In genomic region chr2:167326582-167326981, GRCm38 (mm10) we compare ENCODE assay signal across 17 mouse cellular contexts.
"Had no signal": no experiment of that assay in that cellular context is flagged by ENCODE, and none has a peak within 500 bp of the region (broad histone marks: within the 10 kb centered on the region; RNA-seq: fewer than 3 reads in every experiment).

No protein-coding gene starts in this region.

- H3K27me3 ChIP-seq: intestine, embryonic 15.5 days; lung, embryonic 15.5 days; midbrain, embryonic 12.5 days had no signal

- DNase-seq: kidney, adult 11 months; kidney, adult 9 months; kidney, postnatal 14 days; kidney, postnatal 4 days; layer of hippocampus, adult 9-11 months; lung, adult 18-20 months; lung, postnatal 10 days; lung, postnatal 36 days; thymus, adult 18-20 months; thymus, postnatal 36 days had no signal

- H3K9ac ChIP-seq: intestine, embryonic 15.5 days; liver, embryonic 14.5 days; lung, embryonic 15.5 days; midbrain, embryonic 12.5 days had no signal

- H3K4me3 ChIP-seq: intestine, embryonic 15.5 days; left cerebral cortex, adult 2 months; lung, embryonic 15.5 days; megakaryocyte, embryonic 14.5 days; midbrain, embryonic 12.5 days had no signal

- H3K9me3 ChIP-seq: intestine, embryonic 15.5 days; lung, embryonic 15.5 days; megakaryocyte, embryonic 14.5 days; midbrain, embryonic 12.5 days had no signal

- H3K27ac ChIP-seq: intestine, embryonic 15.5 days; left cerebral cortex, adult 2 months; liver, embryonic 14.5 days; lung, embryonic 15.5 days had no signal

- ATAC-seq: intestine, embryonic 15.5 days had no signal

- H3K4me2 ChIP-seq: intestine, embryonic 15.5 days; liver, embryonic 11.5 days; lung, embryonic 15.5 days; midbrain, embryonic 12.5 days had no signal

- H3K36me3 ChIP-seq: intestine, embryonic 15.5 days; lung, embryonic 15.5 days; midbrain, embryonic 12.5 days had no signal
